Mouse (Mus musculus) thymus, postnatal 4 days (tissue): ENCODE measurements around the gene Esf1.
"Not testable (repeated sequence)": the region's sequence is repeated elsewhere in the genome, so short reads cannot be mapped to it uniquely, and the experiment has no call there.

Experiments used
- DNase-seq: peaks from one replicate; pipeline ENCODE4 v3.0.0; 2021

The Esf1 gene

DNA sequence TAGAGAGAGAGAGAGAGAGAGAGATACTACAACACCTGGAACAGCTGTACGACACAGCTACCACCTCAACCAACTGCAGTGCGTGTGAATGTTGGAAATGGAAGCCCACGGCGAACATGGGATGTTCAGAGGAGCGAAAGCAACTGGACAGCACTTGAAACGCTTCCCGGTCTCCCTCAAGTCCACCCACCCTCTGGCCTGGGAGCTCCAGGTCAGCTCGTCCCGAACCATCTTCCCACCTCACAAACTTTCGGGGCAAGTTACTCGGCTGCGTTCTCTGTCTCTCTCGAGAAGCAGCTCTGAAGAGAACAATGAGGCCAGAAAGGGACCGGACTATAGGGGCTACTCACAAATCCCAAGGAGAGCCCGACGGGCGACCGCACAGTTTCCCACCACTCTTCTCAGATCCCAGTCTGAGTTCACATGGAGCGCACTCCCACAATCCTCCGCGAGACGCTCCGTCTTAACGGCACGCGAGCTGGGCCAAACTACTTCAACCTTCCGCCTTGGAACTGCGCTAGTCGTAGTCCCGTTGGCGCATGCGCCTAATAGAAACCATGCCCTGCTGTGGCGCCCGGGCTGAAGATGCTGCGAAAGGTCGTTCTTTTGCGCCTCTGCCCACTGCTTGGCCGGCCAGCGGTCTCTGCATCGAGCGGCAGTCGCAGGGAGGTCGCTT is at the start of gene Esf1, which contains the start of gene Ndufaf5:
Esf1 (minus strand) TSS at position 438 of the 676 bp plus-strand sequence.
Ndufaf5 (plus strand) TSS at position 523 of the 676 bp plus-strand sequence.
- peak; percentile 96 for DNase-seq

DNA sequence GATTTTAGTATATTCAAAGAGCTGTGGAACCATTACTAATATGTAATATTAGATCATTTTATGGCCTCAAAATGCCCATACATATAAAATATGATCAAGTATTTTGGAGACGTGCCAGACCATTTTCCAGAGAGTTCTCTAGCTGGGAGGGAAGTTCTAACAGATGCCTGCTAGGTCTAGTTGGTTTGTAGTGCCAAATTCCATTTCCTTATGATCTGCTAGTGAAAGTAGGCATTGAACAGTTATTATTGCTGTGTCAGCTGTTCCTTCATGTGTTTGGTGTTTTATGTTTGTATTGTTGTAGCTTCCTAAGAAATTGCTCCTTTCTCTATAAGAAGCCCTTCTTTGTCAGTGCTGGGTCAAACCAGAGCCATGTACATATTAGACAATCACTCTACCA is 45.6 kb upstream of the Esf1 start:
- DNase-seq = no peak

DNA sequence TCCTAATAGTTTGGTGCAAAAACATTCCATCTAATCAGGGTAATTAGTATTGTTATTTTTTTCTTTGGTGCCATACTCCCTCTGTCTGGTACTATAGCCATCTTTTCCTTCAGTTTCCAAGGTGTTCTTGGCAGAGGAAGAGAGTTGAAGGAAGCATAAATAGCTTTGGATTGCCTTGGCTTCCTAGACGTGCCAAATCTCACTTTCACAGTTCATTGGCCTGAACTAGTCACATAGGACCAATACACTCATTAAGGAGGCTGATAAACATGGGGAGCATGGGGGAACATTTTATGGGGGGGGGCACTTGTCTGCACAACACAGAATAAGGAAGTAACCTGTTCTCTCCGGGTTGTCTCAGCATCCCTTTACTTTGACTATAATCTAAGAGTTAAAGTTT is 45.1 kb upstream of the Esf1 start:
- no peak for DNase-seq

DNA sequence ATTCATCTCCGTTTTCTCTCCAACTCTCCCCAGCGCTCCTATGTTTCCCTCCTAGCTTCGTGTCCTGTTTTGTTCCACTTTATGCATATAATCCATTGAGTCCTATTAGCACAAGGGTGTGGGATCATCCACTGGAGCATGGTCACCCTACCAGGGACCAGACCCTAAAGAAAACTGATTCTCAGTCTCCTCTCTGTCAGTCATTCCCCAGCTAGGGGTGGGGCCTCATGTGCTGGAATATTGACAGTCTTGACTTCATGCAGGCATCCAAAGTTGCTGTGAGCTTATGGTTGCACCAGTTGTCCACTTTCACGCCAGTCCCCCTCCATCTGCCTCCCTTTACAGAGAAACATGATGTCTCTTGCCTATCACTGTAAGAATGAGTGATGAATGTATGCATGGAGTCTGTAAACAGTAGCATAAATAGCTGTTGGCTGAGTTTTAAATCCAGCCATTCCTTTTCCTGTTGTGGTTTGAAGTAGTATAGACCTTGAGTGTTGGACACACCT is 44.2 kb upstream of the Esf1 start:
- DNase-seq = no peak

DNA sequence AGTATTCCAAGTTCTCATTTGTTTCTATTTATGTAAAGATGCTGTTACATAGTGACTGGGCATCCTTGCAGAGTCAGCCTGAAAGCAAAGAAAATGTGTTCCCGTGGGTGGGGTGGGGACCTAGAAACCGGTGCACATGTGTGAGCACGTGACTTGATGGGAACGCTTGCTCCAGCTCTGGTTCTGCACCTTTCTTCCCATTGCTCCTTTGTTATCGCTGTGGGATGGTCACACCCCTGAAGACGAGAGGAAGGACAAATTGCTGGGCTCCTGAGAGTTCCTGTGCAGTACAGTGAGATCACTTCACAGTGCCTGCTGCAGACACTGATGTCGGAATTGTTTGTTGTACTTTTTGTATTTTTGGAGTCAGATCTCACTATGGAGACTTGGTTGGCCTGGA is 33.4 kb upstream of the Esf1 start:
- DNase-seq = no peak

DNA sequence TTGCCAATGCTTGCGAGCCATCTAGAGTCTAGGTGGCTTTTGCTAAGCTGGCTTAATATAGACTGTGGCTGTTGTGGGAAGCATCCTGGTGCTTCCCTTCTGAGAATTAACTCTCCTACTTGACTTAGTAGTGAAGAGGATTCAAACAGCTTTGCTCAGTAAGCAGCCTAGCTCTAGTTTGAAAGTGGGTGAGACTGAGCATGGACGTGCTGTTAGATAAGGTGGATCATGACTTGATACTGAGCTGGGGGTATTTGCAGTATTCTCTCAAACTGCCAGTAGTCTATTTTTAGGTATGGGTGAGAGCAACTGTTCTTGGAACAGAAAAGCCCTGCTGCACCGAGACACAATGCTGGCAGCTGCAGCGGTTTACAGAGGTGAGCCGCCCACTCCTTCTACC is 32.2 kb upstream of the Esf1 start:
- DNase-seq = no peak

DNA sequence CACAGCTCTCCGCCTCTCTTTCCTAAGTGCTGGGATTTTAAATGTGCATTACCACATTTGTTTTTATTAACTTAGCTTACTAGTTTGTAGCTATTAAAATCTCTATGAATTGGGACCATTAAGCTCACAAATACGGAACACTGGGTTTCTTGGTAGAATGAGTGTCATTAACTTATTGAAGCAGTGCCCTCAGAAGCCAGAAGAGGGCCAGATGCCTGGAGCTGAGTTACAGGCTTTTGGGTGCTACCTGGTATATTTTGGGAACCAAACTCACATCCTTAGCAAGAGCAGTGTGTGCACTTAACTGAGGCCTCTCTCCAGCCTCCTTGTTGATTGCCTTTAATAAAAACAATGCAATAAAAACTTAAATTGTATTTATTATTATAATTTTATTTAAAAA is 30.3 kb upstream of the Esf1 start:
- no peak for DNase-seq

DNA sequence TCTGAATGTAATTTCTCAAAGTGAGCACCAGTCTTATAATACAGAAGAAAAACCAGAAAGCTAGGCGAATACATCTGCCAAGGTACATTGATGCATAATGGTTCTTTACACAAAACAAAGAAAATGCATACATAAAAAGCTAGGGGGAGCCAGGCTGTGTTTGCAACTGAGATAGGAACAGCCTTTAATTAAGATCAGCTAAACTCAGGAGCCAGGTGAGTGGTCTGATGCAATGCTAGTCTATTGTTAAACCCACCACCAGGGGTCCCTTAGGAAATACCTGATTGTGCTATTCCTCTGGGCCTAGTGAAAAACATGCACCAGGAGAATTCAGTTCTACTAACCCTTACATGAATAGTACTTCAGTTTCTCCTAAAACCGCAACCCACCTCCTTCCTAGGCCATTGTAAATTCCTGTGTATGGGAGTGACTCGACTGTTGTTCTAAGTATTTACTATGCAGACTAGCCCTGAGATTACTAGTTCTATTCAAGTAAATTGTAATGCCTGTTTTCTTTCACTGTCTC is 15.4 kb upstream of the Esf1 start:
- DNase-seq = not testable (repeated sequence)

DNA sequence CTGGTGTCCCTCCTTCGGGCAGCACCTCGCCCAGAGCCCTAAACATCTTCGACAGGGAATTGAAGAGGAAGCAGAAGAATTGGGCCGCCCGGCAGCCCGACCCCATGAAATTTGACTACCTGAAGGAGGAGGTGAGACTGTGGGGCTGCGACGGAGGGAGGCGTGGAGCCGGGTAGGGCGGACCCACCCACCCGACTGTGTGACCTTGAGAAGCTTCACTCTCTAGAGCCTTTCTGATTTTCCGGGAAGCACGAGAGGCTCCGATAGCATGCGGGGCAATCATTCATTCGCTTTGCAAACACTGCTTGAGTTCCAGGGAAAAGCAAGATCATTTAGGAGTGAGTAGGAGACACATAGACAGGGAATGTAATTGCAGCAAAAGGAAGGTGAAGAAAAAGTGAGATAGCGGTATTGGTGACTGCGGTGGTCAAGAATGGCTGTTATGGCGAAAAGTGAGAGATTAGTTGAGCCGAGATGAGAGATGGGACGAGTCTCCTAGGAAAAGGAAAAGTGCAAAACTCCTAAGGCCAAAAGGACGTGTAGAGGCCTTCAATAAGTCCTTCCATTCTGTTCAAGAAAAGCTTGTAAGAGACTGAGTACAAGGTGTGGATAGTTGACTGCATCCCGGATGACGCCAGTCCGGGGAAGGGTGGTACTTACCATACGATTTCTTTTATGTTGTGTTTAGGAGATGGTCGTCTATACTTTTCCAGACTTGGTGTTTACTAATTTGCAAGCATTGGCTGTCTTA is 614 bp upstream of the Esf1 start:
- DNase-seq = peak; percentile 12

DNA sequence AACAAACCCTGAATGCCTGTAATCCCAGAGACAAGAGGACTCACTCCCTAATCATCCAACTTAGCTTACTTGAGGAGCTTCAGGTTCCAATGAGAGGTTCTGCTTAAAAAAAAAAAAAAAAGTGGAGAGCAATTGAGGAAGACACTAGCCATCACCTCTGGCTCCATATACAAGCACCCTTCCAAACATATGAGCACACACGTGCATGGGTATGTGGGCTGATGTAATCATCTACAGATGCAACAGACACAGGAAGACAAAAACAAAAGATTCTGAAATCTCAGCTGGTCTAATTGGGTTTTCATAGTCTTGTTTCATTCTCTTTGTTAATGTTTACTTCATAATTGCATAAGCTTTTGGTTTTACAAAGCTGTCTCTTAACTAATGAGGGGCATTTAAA is 1.3 kb downstream of the Esf1 start:
- DNase-seq = no peak

DNA sequence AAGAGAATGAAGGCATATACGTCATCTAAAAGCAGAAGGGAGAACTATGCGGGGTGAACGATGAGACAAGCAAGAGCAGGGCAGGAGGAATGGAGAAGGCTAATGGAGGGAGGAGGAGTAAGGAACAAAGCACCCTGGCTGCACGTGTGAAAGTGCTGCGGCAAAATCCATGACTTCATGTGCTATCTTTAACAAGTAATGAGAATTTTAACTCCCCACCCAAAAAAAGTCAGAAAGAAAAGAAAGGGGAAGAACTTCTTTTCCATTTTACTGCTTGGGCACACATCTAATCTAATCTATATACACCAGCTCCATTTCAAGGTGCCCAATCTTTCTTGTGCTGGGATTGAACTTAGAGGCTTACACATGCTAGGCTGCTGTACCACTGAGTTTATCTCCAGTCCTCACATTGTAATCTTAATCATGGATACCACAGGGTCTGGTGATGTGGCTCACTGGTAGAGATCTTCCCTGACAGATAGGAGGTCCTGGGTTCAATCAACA is 7.0 kb downstream of the Esf1 start:
- no peak for DNase-seq

DNA sequence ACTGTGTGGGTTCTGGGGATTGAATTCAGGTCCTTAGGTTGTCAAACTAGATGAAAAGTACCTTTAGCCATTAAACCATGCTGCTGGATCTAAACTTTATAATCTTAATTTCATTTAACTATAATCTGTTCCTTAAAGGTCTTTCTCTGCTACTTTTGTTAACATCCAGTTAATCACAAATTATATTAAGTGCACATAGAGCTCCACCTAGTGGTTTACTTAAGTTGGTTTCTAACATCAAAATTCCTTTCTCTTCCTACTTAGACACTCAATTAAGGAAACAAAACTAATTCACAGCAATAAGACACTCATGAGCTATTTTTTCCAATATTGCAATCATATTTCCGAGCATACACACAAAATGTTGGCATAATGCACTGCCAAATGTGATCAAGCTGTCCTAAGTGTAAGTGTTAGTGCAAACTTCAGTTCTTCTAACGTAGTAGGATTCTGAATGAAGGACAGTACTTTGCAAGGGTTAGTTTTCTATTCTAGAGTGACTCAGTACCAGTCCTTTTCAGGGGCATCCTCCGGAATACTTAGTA is 11.1 kb downstream of the Esf1 start:
- no peak for DNase-seq

DNA sequence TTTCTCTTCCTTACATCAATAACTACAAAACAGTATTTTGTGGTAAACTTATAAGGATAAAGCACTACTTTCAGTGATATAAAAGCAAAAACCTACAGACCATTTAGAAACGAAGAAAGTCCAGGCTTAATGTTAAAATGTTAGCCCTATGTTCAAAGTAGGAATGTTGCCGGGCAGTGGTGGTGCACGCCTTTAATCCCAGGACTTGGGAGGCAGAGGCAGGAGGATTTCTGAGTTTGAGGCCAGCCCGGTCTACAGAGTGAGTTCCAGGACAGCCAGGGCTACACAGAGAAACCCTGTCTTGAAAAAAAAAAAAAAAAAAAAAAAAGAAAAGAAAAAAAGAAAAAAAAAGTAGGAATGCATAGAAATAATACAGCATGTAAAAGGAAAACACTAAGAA is 18.6 kb downstream of the Esf1 start, which contains the start of gene Gm17374:
Gm17374 (plus strand) TSS at position 301 of the 400 bp plus-strand sequence.
- not testable (repeated sequence) for DNase-seq

DNA sequence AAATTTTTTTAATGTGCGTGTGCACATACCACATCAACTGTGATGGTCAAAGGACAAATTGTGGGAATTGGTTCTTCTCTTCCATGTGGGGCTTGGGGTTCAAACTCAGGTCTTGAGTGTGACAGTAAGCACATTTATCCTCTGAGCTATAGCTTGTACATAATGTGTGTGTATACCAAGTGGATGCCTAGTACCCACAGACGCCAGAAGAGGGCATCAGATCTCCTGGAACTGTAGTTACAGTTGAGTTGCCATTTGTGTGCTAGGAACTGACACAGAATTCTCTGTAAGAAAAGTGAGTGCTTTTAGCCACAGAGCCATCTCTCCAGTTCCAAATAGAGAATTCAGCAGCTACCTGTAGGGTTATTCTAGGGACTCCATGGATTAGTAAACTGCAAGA is 44.8 kb downstream of the Esf1 start:
- peak; percentile 28 for DNase-seq

DNA sequence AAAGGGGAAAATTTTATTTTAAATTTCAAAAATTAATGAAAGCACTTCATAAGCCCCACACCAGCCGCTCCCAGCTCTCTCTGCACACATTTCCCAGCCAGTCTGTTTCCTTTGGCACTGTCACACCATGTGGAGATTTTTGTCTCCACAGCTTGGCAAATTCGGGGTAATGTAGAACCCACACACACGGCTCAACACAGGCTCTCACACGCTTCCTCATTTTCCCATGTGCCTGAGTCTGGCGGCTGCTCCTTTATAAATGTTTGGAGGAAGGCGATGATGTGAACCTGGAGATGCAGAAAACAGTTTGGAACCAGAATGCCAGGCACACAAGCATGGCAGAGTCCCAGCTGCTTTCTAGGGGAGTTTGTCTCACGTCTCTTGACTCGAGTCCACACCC is 56.5 kb downstream of the Esf1 start:
- no peak for DNase-seq

DNA sequence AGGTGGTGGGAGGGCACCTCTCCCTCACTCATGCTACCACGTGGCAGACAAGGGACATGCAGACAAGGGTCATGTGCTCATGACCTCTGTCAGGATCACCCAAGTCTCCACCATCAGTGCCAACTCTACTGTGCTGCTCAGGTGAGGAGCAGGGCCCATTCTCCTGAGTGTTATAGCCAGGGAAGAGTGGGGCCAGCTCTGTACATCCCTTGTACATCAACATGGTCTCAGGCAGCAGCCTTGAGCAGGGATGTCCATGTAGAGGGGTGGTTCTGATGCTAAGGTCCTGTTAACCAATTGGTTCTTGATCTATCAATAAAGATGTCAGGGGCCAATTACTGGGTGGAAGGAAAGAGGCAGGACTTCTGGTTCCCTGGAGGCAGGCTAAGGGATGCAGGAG is 61.4 kb downstream of the Esf1 start:
- DNase-seq = no peak

DNA sequence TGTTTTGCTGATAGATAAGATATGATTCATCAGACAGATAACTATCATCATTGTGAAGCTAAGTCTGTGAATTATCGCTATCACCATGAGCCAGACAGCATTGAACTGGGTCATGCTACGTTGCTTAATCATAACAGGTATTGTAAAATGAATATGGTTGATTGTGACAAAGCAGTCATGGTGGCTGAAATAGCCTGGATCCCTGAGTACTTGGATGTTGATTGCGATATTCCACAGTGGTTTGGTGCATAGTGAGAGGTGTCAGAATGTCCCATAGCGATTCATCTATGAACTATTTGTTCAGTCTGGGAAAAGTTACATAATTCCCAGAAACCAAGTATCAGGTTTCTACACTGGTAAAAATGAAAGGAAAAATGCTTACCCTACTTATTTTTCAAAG is 62.7 kb downstream of the Esf1 start:
- no peak for DNase-seq

DNA sequence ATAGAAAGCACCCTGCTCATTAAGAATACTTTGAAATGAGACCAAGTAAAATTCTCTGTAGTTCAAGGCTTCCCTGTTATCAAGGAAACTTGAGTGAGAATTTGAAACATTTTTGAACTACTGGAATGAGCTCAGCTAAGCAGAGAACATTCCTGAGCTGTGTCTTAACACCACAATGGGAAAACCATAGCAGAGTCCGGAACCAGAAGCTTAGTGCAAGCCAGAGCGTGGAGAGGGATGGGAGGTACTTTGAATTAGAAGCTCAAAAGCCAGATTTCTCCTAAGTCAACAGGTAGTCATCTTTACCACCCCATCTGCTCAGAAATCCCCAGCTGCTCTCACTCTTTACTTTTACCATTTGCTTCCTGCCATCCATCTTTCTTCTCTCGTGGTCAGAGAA is 65.4 kb downstream of the Esf1 start:
- DNase-seq = no peak

DNA sequence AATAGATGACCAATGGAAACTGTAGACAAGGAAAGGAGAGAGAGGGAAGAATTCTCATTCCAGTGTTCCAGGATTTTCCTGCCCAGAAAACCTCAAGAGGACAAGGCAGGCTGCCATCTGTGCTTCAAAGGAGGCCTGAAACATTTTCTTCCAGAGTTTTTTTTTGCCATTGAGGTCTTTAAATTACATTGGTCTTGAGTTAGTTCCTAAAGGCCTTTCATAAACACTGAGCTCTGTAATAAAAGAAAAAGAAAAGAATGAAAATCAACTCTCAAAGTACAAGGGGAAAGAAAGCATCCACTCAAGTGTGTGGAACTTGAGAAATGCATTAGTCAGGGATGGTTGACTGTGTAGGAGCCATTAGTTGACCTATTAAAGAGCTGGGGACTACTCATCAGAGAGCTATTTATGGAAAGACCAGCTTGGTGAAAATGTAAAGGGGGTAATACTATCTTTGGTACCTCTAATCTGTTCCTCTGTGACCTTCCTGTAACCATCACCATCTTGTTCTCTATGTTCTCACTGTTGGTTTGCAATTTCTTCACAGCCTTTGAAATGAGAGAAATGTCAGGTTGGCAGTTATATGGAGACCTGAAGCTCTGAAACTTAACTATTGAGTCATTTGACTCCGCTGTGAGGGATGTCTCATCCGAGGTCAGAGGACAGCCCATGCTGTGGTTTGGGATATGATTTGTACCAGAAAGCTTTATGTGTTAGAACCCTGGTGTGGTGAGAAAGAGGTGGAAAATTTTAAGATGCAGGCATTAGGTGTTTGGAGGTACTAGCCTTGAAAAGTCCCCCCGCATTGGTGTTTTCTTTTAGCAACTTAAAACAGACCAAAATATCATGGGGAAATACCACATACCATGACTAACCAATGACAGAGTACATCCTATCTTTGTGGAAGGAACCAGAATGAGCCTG is 69.6 kb downstream of the Esf1 start:
- no peak for DNase-seq

DNA sequence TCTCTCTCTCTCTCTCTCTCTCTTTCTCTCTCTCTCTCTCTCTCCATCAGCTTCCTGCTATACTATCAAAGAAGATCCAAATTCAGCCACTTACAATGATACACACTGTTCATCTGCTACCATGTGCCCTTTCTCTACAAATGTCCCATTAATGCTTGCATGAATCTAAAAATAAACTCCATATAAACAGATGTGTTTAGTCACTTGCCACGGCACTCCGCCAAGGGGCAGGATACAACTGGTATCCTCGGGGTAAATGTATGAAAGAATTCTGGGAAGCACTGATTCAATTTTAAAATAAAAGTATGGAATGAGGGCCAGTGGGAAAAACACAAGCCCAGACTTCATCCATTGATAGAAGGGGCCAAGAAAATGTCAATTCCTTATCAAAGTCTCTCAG is 70.4 kb downstream of the Esf1 start:
- no peak for DNase-seq

DNA sequence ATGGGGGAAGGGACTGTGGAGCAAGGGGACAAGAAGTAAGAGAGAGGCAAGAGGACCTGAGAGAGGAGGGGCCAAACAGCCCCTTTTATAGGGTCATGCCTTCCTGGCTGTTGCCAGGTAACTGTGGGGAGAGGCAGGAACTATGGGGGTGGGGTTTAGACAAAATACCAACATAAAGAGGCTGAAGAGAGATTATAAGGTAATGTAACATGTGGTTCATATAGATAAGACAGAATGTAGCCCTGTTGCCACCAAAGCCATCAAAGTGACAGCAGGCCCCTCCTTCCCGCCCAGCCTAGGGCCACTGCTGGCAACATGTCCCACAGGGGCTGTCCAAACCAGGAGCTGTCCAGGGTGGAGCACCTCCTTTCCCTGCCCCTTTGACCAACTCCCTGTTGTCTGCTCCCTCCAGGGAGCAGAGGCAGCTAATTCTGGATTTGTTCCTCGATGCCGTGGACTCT is 73.2 kb downstream of the Esf1 start:
- DNase-seq = no peak

DNA sequence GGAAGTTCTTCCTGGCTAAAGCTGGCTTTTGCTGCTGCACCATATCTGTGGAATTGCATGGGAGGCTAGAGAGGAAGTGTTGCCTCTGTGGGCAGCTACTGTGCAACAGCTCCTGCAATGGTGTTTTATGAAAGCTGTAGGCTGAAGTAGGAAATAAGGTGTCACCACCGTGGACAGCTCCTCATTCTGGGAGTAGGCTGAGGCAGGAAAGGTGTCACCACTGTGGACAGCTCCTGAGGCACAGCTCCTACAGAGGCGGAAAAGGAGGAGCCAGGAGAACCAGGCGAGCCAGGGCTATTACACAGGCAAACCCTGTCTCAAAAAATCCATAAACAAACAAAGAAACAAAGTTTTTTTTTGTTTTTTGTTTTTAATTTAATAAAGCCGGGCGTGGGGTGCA is 74.3 kb downstream of the Esf1 start:
- no peak for DNase-seq
